Mouse (Mus musculus) right cerebral cortex, postnatal 25 days (tissue): Measurements from ENCODE around the gene Mgat3.

Experiments used
- DNase-seq: peaks from one replicate; pipeline ENCODE4 v3.0.0; 2022

Mgat3 gene

GRCm38 (mm10) chr15:80173001-80173771 is at the start of gene Mgat3:
Gene Mgat3 (plus strand): TSS chr15:80173721.
- DNase-seq = peak; percentile 62

DNA sequence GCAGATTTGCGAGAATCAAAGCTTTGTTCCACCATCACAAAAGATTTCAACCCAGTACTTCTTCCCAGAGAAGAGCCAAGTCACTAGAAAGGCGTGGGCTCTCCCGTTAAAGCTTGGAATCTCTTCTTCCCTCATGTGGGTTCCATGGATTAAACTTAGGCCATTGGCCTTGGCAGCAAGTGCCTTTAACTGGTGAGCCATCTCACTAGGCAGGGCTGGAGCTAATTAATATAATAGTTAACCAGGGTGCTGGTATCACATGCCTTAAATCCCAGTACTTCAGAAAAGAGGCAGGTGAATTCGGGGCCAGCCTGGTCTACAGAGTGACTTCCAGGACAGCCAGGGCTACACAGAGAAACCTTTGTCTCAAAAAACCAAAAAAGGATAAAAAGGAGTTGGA is 48.9 kb upstream of the Mgat3 start:
- no peak for DNase-seq

DNA sequence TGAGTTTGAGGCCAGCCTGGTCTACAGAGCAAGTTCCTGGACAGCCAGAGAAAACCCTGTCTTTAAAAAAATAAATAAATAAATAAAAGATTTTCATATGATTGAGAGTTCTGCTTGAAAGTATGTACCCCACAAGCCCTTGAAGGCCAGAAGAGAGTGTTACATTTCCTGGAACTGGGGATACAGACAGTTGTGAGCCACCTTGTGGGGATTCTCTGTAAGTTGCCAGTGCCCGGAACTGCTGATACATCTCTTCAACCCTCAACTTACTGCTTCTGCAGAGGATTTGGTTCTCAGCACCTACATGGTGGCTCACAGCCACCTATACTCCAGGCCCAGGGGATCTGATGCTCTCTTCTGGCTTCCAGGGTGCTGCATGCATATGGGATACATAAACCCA is 46.3 kb upstream of the Mgat3 start:
- no peak for DNase-seq

DNA sequence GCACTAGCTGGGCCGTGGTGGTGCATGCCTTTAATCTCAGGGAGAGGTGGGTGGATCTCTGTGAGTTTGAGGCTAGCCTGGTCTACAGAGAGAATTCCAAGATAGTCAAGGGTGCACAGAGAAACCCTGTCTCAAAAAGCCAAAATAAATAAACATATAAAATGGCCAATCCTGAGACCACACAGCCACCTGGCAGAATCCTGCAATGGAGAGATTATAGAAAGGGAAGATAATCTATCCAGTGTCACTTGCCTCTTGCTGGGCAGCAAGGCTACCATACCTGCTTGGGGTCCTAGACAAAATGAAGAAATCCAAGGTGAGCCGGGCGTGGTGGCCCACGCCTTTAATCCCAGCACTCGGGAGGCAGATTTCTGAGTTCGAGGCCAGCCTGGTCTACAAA is 43.5 kb upstream of the Mgat3 start:
- no peak for DNase-seq

- DNase-seq = no peak
These were observed 42.8 kb upstream of the Mgat3 start for GRCm38 (mm10) chr15:80130689-80131088.

GRCm38 (mm10) chr15:80131421-80131820 is 42.1 kb upstream of the Mgat3 start:
- DNase-seq = no peak

GRCm38 (mm10) chr15:80132452-80132851 is 41.1 kb upstream of the Mgat3 start:
- DNase-seq = no peak

GRCm38 (mm10) chr15:80132993-80133586 is 40.4 kb upstream of the Mgat3 start, which contains the start of gene Tab1:
Gene Tab1 (plus strand): TSS chr15:80133127.
- DNase-seq = peak; percentile 94

- DNase-seq = no peak
These were observed 39.7 kb upstream of the Mgat3 start for GRCm38 (mm10) chr15:80133682-80134449.

DNA sequence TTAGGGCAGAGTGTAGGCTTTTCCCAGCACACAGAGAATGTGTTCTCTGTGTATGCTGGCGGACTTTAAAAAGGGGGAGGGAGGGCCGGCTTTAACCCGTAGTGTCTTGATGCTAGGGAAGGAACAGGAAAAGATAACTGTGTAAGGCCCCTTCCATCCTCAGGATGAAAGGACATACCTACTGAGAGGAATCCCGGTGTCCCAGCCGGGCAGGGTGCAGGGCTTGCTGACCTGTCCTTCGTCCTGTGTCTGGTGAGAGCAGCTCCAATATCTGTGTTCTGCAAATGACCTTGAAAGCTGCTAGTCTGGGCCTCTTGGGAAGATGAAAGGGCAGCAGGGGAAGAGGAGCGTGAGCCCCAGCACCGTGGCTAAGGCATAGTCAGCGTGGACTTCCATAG is 39.1 kb upstream of the Mgat3 start:
- no peak for DNase-seq

DNA sequence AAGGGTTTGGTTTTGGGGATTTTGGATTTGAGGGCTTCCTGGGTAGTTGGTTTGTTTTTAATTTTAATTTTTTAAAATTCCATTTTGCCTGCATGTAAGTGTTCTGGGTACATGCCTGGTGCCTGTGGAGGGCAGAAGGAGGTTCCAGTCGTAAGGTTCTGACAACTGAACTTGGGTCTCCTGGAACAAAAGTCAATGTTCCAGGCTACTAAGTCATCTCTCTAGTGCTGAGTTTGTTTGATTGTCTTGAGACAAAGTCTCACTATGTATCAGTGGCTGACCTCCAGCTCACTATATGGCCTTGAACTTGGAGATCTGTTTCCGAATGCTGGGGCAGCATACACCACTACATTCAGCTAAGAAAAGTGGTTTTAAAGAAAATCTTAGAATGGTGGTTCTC is 38.0 kb upstream of the Mgat3 start:
- DNase-seq = no peak

DNA sequence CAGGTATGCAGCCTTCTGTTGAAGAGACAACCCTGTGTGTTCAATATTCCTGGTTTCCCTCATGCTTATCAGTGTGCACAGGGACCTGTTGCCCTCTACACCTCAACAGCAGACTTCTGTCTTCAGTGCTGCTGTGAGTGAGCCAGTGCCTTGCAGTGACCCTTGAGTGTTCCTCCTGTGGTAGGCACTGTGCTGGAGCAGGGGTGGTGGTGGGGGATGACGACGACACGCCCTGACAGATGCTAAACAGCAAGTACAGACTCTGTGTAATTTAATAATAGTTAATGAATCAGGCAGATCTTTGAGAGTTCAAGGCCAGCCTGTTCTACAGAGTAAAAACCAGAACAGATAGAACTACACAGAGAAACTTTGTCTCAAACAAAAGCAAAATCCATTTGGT is 36.9 kb upstream of the Mgat3 start:
- DNase-seq = no peak

- DNase-seq = peak; percentile 64
These were observed 35.4 kb upstream of the Mgat3 start for GRCm38 (mm10) chr15:80137945-80138791.

DNA sequence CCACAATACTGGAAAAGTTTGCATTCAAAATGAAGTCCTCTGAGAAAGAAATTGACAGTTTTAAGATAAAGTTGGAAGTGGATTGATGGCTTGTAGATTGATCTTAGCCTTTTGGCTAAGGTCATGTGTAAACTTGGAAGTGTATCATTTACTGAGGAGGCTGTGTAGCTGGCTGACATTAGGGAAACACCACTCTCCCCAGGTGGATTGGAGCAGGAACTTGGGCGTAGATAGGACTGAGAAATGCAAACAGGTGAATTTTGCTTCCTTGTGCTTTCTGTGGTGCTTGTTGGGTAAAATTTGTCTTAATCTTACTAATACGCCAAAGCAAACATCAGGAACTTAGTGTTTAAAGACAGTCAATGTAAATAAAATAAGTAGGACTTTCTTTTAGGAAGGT is 33.2 kb upstream of the Mgat3 start:
- no peak for DNase-seq

DNA sequence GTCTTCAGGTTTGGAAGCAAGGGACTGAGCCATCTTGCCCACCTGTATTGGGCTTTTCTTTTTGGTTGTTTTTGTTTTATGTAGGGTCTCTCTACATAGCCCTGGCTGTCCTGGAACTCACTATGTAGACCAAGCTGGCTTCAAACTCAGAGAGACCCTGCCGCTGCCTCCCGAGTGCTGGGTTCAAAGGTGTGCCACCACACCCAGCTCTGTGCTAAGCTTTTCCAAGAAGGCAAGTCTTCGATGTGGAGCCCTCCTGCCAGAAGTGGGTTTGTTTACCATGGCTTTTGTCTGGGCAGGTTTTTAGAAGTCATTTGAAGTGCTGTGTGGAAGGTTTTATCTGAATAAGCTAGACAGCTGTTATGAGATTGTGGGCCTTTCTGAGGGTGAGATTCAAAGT is 32.6 kb upstream of the Mgat3 start:
- DNase-seq = no peak

- no peak for DNase-seq
These were observed 31.4 kb upstream of the Mgat3 start for GRCm38 (mm10) chr15:80142130-80142529.

DNA sequence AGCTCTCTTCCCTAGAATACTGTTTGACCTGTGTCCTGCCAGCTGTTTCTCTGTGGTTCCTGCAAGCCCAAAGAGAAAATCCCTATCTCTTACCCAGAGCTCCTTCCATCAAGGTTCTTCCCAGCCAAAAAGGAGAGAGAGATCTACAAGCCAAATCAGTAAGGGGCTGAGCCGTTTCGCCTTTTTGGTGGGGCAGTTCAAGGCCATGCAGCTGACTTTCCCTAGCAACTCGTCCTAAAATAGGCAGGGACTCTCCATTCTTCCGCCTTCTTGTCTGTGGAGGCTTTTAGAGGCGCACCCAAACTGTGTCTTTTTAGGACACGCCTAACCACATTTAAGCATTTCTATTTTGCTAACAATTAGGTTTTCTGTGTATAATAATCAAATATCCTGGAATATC is 29.8 kb upstream of the Mgat3 start:
- DNase-seq = no peak

DNA sequence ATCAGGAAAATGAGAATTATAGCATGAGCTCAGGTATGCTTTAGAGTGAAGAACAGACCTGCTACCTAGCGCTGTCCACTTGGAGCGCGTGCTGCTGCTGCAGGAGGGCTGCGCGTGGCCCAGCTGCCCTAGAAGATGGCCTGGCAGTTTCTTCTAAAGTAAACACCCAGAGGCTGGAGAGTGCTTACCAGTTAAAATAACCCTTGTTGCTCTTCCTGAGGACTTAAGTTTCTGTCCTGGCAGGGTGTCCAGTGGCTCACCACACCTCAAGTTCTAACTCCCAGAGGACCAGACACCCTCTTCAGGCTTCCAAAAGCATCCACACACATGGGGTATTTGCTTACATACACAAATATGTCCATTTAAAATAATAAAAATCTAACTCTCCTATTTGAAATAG is 28.1 kb upstream of the Mgat3 start:
- DNase-seq = no peak

DNA sequence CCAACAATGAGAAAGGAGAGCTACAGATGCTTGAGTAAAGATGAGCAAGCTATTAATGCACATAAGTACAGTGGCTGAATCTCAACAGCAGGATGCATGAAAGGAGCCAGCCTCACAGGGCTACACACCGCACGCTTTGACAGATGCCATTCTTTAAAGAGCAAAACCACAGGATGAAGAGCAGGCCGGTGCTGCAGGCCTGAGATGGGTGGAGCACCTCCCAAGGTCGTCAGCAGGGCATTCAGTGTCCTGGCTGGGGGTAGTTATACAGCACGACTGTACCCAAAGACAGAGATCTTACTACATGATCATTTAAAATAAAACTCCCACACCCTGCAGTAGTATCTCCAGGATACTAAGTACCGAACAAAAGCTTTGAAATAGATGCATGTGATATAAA is 27.4 kb upstream of the Mgat3 start:
- DNase-seq = no peak

DNA sequence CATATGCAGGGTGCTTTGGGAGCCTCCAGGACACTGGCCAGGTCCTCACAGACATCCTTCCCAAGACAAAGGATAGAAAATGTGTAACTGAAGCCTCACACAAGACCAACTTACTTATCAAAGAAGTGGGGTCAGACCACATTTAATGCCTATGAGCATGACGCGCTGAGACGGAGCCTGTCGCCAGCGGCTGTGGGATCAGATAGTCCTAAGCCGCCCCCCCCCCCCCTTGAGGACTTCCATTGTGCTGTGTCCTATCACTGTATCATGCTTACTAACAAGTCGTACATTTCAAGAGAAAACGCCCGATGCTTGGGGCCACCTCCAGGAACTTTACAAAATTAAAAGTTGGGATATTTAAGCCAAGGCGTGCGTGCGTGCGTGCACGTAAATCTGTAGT is 26.4 kb upstream of the Mgat3 start:
- no peak for DNase-seq

- DNase-seq = no peak
These were observed 26.0 kb upstream of the Mgat3 start for GRCm38 (mm10) chr15:80147511-80147910.

DNA sequence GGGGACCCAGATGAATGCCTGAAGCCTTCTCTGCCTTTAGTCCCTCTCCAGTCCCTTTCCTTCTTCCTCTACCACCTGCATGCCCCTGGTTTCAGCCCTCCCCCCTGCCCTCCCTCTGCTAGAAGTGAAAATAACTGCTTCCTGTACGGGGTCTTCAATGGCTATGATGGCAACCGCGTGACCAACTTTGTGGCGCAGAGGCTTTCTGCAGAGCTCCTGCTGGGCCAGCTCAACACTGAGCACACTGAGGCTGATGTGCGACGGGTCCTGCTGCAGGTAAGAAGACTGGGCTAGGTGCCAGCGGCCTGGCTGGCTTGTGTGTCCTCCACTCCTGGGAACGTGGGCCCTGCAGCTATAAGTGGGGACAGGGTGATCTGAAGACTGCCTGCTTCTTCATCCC is 25.0 kb upstream of the Mgat3 start:
- DNase-seq = no peak

- no peak for DNase-seq
These were observed 24.0 kb upstream of the Mgat3 start for GRCm38 (mm10) chr15:80149517-80149916.
